Mouse (Mus musculus): ENCODE measurements around the gene Amn. TPM values are rescaled to one million over a fixed set of nuclear protein-coding genes. Genes with fewer than 3 reads are reported as not detected.

Amn gene
- polyA plus RNA-seq, 1 experiment: 1,225 TPM

GRCm38 (mm10) chr12:111235631-111236030 lies 35.3 kb upstream of the Amn start:
- 72% methylated on average over 6 of the region's 6 CpGs for WGBS
- TF ChIP-seq CTCF (IDR thresholded peaks at IDR 0.05; ENCODE audit: extremely low read depth, insufficient read length, insufficient replicate concordance, low read depth, low read length): no peak
- TF ChIP-seq POLR2A (IDR thresholded peaks at IDR 0.05; ENCODE audit: low read depth, low read length): no peak
- H3K36me3 ChIP-seq (ENCODE audit: control insufficient read depth, insufficient read depth, low read length): peaks cover 23% of the 10 kb centered on the region
- no peak overlapping the region for H3K27ac ChIP-seq (ENCODE audit: insufficient read depth, low read depth, low read length)
- H3K27me3 ChIP-seq (ENCODE audit: control insufficient read depth, insufficient read depth, low read length): no peaks in the 10 kb centered on the region
- H3K4me1 ChIP-seq (ENCODE audit: control insufficient read depth, insufficient read depth, insufficient read length, low read length): peaks cover 11% of the 10 kb centered on the region
- no peak overlapping the region for H3K4me3 ChIP-seq (ENCODE audit: low read depth, low read length)

GRCm38 (mm10) chr12:111237611-111238188 lies 33.2 kb upstream of the Amn start:
- WGBS: 97% methylated on average over 16 of the region's 16 CpGs
- Histone ChIP-seq H3K27ac (ENCODE audit: insufficient read depth, low read depth, low read length) (no peak overlapping the region), H3K36me3 (ENCODE audit: control insufficient read depth, insufficient read depth, low read length) (peaks cover 31% of the 10 kb centered on the region), H3K4me3 (ENCODE audit: low read depth, low read length) (no peak overlapping the region), H3K4me1 (ENCODE audit: control insufficient read depth, insufficient read depth, insufficient read length, low read length) (peaks cover 11% of the 10 kb centered on the region), H3K27me3 (ENCODE audit: control insufficient read depth, insufficient read depth, low read length) (no peaks in the 10 kb centered on the region)
- TF ChIP-seq POLR2A (IDR thresholded peaks at IDR 0.05; ENCODE audit: low read depth, low read length) (no peak), CTCF (IDR thresholded peaks at IDR 0.05; ENCODE audit: extremely low read depth, insufficient read length, insufficient replicate concordance, low read depth, low read length) (no peak)

GRCm38 (mm10) chr12:111238345-111238744 lies 32.5 kb upstream of the Amn start:
- no peak overlapping the region for H3K27ac ChIP-seq (ENCODE audit: insufficient read depth, low read depth, low read length)
- H3K4me3 ChIP-seq (ENCODE audit: low read depth, low read length): no peak overlapping the region
- no peaks in the 10 kb centered on the region for H3K27me3 ChIP-seq (ENCODE audit: control insufficient read depth, insufficient read depth, low read length)
- H3K4me1 ChIP-seq (ENCODE audit: control insufficient read depth, insufficient read depth, insufficient read length, low read length): peaks cover 11% of the 10 kb centered on the region
- peaks cover 37% of the 10 kb centered on the region for H3K36me3 ChIP-seq (ENCODE audit: control insufficient read depth, insufficient read depth, low read length)
- TF ChIP-seq CTCF (IDR thresholded peaks at IDR 0.05; ENCODE audit: extremely low read depth, insufficient read length, insufficient replicate concordance, low read depth, low read length) (no peak), POLR2A (IDR thresholded peaks at IDR 0.05; ENCODE audit: low read depth, low read length) (no peak)
- 93% methylated on average over 5 of the region's 5 CpGs for WGBS

- H3K4me1 ChIP-seq (ENCODE audit: control insufficient read depth, insufficient read depth, insufficient read length, low read length): peaks cover 9% of the 10 kb centered on the region
- WGBS: 67% methylated on average over 4 of the region's 4 CpGs
- H3K27me3 ChIP-seq (ENCODE audit: control insufficient read depth, insufficient read depth, low read length): no peaks in the 10 kb centered on the region
- TF ChIP-seq POLR2A (IDR thresholded peaks at IDR 0.05; ENCODE audit: low read depth, low read length) (no peak), CTCF (IDR thresholded peaks at IDR 0.05; ENCODE audit: extremely low read depth, insufficient read length, insufficient replicate concordance, low read depth, low read length) (no peak)
- no peak overlapping the region for H3K27ac ChIP-seq (ENCODE audit: insufficient read depth, low read depth, low read length)
- peaks cover 40% of the 10 kb centered on the region for H3K36me3 ChIP-seq (ENCODE audit: control insufficient read depth, insufficient read depth, low read length)
- no peak overlapping the region for H3K4me3 ChIP-seq (ENCODE audit: low read depth, low read length)
These were observed 32.1 kb upstream of the Amn start for GRCm38 (mm10) chr12:111238778-111239177.

GRCm38 (mm10) chr12:111239930-111240329 lies 31.0 kb upstream of the Amn start:
- H3K36me3 ChIP-seq (ENCODE audit: control insufficient read depth, insufficient read depth, low read length): peaks cover 48% of the 10 kb centered on the region
- peaks cover under 1% of the 10 kb centered on the region for H3K4me1 ChIP-seq (ENCODE audit: control insufficient read depth, insufficient read depth, insufficient read length, low read length)
- H3K27me3 ChIP-seq (ENCODE audit: control insufficient read depth, insufficient read depth, low read length): no peaks in the 10 kb centered on the region
- WGBS: 88% methylated on average over 10 of the region's 10 CpGs
- H3K27ac ChIP-seq (ENCODE audit: insufficient read depth, low read depth, low read length): no peak overlapping the region
- TF ChIP-seq CTCF (IDR thresholded peaks at IDR 0.05; ENCODE audit: extremely low read depth, insufficient read length, insufficient replicate concordance, low read depth, low read length): no peak
- no peak for TF ChIP-seq POLR2A (IDR thresholded peaks at IDR 0.05; ENCODE audit: low read depth, low read length)
- H3K4me3 ChIP-seq (ENCODE audit: low read depth, low read length): no peak overlapping the region

GRCm38 (mm10) chr12:111241916-111242315 lies 29.0 kb upstream of the Amn start:
- 97% methylated on average over 6 of the region's 6 CpGs for WGBS
- H3K27me3 ChIP-seq (ENCODE audit: control insufficient read depth, insufficient read depth, low read length): no peaks in the 10 kb centered on the region
- H3K4me3 ChIP-seq (ENCODE audit: low read depth, low read length): no peak overlapping the region
- no peak overlapping the region for H3K27ac ChIP-seq (ENCODE audit: insufficient read depth, low read depth, low read length)
- TF ChIP-seq CTCF (IDR thresholded peaks at IDR 0.05; ENCODE audit: extremely low read depth, insufficient read length, insufficient replicate concordance, low read depth, low read length): no peak
- no peak for TF ChIP-seq POLR2A (IDR thresholded peaks at IDR 0.05; ENCODE audit: low read depth, low read length)
- H3K4me1 ChIP-seq (ENCODE audit: control insufficient read depth, insufficient read depth, insufficient read length, low read length): no peaks in the 10 kb centered on the region
- peaks cover 62% of the 10 kb centered on the region for H3K36me3 ChIP-seq (ENCODE audit: control insufficient read depth, insufficient read depth, low read length)

- H3K27me3 ChIP-seq (ENCODE audit: control insufficient read depth, insufficient read depth, low read length): no peaks in the 10 kb centered on the region
- H3K36me3 ChIP-seq (ENCODE audit: control insufficient read depth, insufficient read depth, low read length): peaks cover 65% of the 10 kb centered on the region
- no peak for TF ChIP-seq POLR2A (IDR thresholded peaks at IDR 0.05; ENCODE audit: low read depth, low read length)
- no peak for TF ChIP-seq CTCF (IDR thresholded peaks at IDR 0.05; ENCODE audit: extremely low read depth, insufficient read length, insufficient replicate concordance, low read depth, low read length)
- no peak overlapping the region for H3K27ac ChIP-seq (ENCODE audit: insufficient read depth, low read depth, low read length)
- no peaks in the 10 kb centered on the region for H3K4me1 ChIP-seq (ENCODE audit: control insufficient read depth, insufficient read depth, insufficient read length, low read length)
- 96% methylated on average over 5 of the region's 5 CpGs for WGBS
- H3K4me3 ChIP-seq (ENCODE audit: low read depth, low read length): no peak overlapping the region
These were observed 28.5 kb upstream of the Amn start for GRCm38 (mm10) chr12:111242346-111242745.
